Mouse (Mus musculus) Patski (cell line): Measurements from ENCODE around the gene Disp2. TPM values are rescaled to one million over a fixed set of nuclear protein-coding genes. Genes with fewer than 3 reads are reported as not detected.

ENCODE experiments used
- ATAC-seq: fragments of 100-300 bp; one replicate; pipeline ENCODE4 v1.8.0; 2021
- CTCF ChIA-PET: fragments of 350-600 bp; sonication (Branson Sonifier 250); formaldehyde crosslinking; loops from one replicate; lab custom pipeline; 2022; ENCODE audit warnings: inconsistent platforms; lab: Charles Lee
- POLR2A ChIA-PET: fragments of 350-600 bp; sonication (Branson Sonifier 250); formaldehyde crosslinking; loops from one replicate; lab custom pipeline; 2022; ENCODE audit warnings: antibody characterized with exemption, inconsistent platforms; lab: Charles Lee
- DNase-seq: peaks from one replicate; pipeline ENCODE4 v3.0.0-alpha.2; 2011; ENCODE audit warnings: low read depth, low spot score
- H3K27me3 ChIP-seq: fragments of 371-371 bp; one replicate; pipeline ENCODE4 v1.5.1; 2021
- CTCF ChIP-seq: fragments of 100-300 bp; IDR thresholded peaks from one replicate; pipeline ENCODE4 v1.5.1; 2021
- in situ Hi-C: fragments of 300-500 bp; cut with MboI; formaldehyde crosslinking; loops from 3 replicates; pipeline ENCODE4 v1.11.1; 2018; ENCODE audit warnings: low pct_unique_long_range_greater_than_20kb, mixed read lengths
- polyA plus RNA-seq: library from polyadenylated mRNA; unstranded; gene quantifications from one replicate; pipeline ENCODE4 v1.2.3, GENCODE M21; 2021

The Disp2 gene
- polyA plus RNA-seq, 1 experiment from 2014 or later: 0.03 TPM

DNA sequence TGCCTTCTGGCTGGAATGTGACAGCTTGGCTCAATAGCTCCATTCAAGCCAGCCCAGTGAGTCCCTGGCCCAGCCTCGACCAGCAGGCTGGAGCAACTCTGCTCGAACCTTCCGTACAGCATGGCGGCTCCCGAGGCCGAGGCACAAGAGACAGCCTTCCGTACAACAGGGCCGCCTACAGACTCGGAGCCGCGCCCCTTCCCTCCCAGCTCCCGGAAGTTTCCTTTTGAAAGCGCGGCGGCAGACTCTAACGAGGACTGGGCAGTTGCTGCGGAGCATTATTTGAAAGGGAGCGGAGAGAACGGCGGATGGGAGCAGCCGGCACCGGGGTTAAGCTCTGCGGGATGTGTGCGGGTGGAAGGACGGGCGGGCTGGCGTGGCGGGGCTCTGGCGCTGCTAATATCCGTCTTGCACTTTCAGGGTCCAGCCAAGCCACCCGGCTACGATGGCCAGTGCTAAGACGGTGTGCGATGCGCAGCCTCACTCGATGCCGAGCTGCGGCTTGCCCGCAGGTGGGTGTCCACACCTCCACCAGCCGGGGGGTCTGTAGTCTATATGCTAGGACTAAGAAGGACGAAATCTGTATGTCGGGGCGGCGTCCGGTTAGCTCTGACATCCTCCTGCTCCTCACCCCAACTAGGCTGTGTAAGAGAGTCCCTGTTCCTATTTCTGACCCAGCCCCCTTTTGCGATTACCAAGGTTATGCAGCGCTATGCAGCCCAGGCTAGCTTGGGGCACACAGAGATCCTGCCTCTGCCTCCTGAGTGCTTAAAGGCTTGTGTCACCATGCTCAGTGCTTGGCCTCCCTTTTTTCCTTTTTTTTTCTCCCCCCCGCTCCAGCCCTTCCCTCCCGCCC, 34.7 kb downstream of the Disp2 start, which contains the start of gene Knstrn:
Gene Knstrn, plus strand, starts transcription at position 23 of the 856 bp plus-strand sequence.
- no peak for TF ChIP-seq CTCF
- peaks cover 3% of the 10 kb centered on the region for H3K27me3 ChIP-seq
- ChIA-PET CTCF (interaction anchor here (1.0 to 1.5 kb wide), 2 partner anchors 48 to 50 kb away, joined by 3 read pairs; partner anchors contain the start of gene Ivd), POLR2A (interaction anchor here (1.0 kb wide), 1 partner anchor 51 kb away, joined by 3 read pairs; the partner anchor contains the start of gene Ccdc9b)
- ATAC-seq (peak; percentile 88), DNase-seq (peak; percentile 20)
- in situ Hi-C loops: no loop called here

DNA sequence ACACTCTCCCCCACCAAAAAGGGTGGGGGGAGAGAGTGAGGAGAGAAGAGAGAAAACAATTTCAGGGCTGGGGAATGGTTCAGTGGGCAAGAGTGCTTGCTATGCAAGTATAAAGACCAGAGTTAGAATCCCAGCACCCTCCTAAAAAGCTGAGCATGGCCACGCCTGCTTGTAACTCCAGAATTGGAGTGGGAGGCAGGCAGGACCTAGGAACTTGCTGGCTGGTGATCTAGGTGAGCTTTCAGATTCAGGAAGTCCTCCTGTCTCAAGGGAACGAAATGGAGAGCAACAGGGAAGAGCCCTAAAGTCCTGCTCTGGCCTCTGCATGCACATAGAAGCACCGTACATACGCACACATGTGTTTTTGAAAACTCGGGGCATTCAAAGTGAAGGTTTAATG, 43.3 kb downstream of the Disp2 start:
- no peak for TF ChIP-seq CTCF
- ChIA-PET CTCF (no interaction called here), POLR2A (no interaction called here)
- ATAC-seq (no peak), DNase-seq (no peak)
- no peaks in the 10 kb centered on the region for H3K27me3 ChIP-seq
- in situ Hi-C loops: no loop called here

DNA sequence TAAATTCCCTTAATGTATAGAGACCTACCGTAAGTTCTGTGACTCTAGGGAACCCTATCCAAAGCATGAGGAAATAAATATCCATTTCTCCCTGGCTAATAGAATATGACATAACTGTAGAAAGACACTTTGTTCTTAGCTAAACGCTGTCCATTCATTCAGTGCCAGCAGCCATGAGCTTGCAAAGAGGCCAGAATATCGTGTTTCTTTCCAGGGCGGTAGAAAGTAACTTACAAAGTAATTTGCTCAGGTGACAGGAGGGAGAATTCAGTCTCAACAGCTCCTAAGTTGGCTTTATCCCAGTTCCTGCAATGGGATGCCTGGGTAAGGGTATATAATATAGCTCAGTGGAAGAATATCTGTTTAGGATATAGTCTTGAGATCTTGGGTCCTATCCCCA, 44.9 kb downstream of the Disp2 start:
- in situ Hi-C loops: no loop called here

DNA sequence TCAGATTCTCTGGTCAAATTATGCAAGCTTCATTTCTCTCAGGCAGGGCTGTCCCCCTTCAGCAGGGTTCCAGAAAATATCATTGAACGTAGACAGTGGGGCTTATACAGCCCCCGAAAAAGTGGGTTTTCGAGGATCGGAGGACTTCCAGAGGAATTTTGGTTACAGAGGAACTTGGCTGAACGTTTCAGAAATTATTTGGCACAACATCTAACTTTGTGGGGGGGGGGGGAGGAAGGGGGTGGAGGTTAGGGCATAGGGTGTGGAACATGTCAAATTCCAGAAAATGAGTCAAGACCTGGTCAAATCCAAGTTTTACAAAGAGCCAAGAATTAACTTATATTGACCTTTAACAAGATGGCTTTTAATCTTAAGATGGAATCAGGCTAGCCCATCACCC, 49.6 kb downstream of the Disp2 start:
- ChIA-PET POLR2A (no interaction called here), CTCF (no interaction called here)
- in situ Hi-C loops: no loop called here
- DNase-seq (no peak), ATAC-seq (no peak)
- no peak for TF ChIP-seq CTCF
- no peaks in the 10 kb centered on the region for H3K27me3 ChIP-seq

More for the DNA sequence above, 44.9 kb downstream of the Disp2 start:
- ChIA-PET CTCF (no interaction called here), POLR2A (no interaction called here)
- no peaks in the 10 kb centered on the region for H3K27me3 ChIP-seq
- ATAC-seq (no peak), DNase-seq (no peak)
- TF ChIP-seq CTCF: no peak

DNA sequence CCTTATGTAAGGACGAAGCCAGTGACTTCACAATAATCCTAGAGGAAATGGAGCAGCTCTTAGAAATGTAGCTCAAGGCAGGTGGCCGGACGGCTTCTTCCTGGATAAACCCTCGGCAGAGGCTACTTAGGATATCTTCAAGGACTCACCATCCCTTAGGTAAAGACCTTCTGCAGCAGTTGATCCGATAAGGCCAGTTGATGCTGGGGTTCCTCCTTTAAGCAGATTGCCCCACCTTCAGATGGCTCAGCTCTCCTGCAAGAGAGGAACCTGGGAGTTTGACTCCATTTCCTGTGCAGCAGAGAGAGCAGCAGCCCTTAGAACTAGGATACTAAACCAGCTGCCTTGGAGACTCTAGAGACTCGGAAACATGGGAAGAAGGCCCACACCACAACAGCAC, 54.5 kb downstream of the Disp2 start:
- ChIA-PET CTCF (interaction anchor here (1.4 kb wide), 1 partner anchor 15 kb away, joined by 3 read pairs; no protein-coding TSS in a partner anchor), POLR2A (no interaction called here)
- in situ Hi-C loops: no loop called here
- DNase-seq: no peak
- no peak for ATAC-seq
- H3K27me3 ChIP-seq: no peaks in the 10 kb centered on the region
- TF ChIP-seq CTCF: no peak

DNA sequence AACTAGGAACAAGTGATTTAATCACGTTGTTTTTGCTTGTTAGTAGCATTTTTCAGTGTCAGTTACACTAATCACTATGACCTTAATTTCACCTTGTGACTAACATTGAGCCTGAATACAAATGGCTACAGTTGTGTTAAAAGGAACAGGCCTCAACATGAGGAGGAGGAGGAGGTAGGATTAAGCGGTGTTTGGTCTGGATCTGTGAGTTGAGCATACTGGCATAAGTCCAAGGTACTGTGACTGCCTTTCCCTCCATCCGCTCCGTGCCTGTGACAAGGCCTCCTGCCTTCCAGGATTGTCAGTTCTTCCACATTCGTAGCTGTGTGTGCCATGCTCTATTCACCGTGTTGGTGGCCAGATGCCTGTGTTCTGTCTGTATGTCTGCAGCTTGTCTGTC, 55.6 kb downstream of the Disp2 start:
- in situ Hi-C loops: no loop called here
- no peak for DNase-seq
- ATAC-seq: no peak
- H3K27me3 ChIP-seq: no peaks in the 10 kb centered on the region
- TF ChIP-seq CTCF: no peak
- POLR2A ChIA-PET: no interaction called here
- CTCF ChIA-PET: no interaction called here

DNA sequence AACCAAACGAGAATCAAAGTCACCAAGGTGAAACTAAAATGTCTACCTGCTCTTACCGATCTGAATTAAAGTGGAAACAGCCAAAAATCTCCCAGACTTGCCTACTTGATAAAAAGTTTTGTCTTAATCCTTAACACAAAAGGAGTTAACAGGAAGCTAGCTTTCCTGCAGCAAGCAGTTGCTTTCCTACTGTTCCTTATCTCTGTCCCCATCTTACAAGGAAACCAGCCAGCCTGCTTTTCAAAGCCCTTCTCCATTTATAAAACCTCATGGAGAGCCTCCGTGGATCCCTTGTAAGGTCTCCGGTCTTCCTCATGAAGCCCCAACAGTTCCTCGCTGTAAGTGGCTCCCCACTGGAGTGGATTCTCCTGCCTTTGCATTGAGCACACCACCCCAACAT, 58.8 kb downstream of the Disp2 start:
- ChIA-PET POLR2A (interaction anchor here (0.7 kb wide), 1 partner anchor 13 kb away, joined by 3 read pairs; no protein-coding TSS in a partner anchor), CTCF (no interaction called here)
- H3K27me3 ChIP-seq: no peaks in the 10 kb centered on the region
- in situ Hi-C loops: no loop called here
- no peak for ATAC-seq
- no peak for TF ChIP-seq CTCF
- DNase-seq: no peak

DNA sequence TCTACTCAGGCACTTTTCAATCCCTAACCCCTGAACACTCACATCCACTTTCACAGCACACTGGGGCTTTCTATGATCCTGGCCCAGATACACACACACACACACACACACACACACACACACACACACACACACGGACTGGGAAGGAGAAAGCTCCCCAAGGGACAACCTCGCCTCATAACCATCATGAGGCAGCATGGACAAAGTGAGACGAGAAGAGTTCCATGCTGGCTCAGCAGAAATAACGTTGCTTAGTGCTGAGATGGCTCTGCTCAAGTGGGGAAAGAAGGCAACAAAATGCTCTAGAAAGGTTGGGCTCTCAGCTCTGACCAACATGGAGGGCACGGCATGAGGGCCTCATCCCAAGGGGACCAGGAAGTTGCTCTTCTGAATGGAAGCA, 61.7 kb downstream of the Disp2 start:
- ATAC-seq (no peak), DNase-seq (no peak)
- in situ Hi-C loops: no loop called here
- TF ChIP-seq CTCF: no peak
- CTCF ChIA-PET: interaction anchor here (1.0 kb wide), 1 partner anchor 15 kb away, joined by 3 read pairs; no protein-coding TSS in a partner anchor
- POLR2A ChIA-PET: interaction anchor here (0.6 kb wide), 1 partner anchor 21 kb away, joined by 3 read pairs; the partner anchor contains the start of gene Ivd
- H3K27me3 ChIP-seq: no peaks in the 10 kb centered on the region

DNA sequence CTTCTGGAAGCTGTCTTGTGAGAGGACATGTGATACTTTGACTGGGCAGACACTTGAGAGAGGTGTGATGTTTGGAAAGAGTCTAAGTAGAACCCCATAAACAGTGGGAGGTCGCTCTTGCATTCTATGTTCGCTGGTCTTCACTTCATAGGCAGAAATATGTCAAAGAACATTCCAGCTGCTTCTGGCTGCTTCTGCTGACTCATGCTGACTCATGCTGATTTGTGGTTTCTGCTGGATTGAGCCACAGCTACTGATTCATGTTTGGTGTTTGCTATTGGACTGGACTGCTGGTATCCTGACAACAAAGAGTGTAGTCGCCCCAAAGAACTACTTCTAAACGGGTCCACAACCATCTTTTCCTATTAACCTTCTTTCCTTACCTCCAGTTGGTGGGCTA, 62.3 kb downstream of the Disp2 start:
- in situ Hi-C loops: no loop called here
- CTCF ChIA-PET: interaction anchor here (1.0 kb wide), 1 partner anchor 16 kb away, joined by 3 read pairs; no protein-coding TSS in a partner anchor
- ATAC-seq: peak; percentile 60
- H3K27me3 ChIP-seq: no peaks in the 10 kb centered on the region
- POLR2A ChIA-PET: interaction anchor here (0.6 to 0.8 kb wide), 2 partner anchors 20 to 80 kb away, joined by 3 to 4 read pairs; partner anchors contain the start of gene Ivd
- peak; percentile 86 for DNase-seq
- TF ChIP-seq CTCF: no peak

DNA sequence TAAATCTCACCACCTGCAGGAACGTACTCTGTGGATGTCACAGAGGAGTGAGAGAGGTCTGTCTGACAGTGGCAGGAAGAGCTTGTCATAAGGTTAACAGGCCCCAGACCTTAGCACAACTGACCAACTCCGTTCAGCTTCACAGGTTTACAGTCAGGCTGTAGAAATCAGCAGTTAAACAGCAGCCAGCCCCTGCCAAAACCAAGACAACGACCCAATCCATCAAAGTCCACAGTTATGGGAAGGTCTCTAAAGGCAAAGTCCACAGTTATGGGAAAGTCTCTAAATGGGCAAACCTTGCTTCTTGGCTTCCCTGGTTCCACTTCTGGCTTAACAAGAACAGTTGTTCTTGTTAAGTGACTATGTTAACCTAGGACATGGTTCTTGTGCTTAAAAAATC, 64.9 kb downstream of the Disp2 start:
- CTCF ChIA-PET: interaction anchor here (1.7 kb wide), 1 partner anchor 13 kb away, joined by 6 read pairs; no protein-coding TSS in a partner anchor
- in situ Hi-C loops: no loop called here
- DNase-seq (no peak), ATAC-seq (no peak)
- POLR2A ChIA-PET: no interaction called here
- TF ChIP-seq CTCF: no peak
- H3K27me3 ChIP-seq: no peaks in the 10 kb centered on the region

DNA sequence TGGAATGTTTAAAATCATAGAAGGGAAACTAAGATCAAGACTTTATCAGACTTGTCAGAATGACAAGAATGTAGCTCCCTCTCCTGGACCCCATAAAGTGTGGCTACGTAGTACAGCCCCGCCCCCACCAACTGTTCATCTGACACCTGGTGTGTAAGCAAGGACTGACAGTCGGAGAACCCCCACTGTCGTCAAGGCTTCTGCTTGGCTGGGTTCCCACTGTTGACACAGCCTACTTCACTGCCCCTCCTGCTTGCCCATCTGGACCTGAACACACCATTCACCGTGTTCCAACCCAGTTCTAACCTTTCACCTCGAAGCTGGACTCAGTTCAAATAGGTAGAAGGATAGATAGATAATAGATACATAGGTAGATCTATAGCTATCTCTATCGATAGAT, 66.7 kb downstream of the Disp2 start:
- no peaks in the 10 kb centered on the region for H3K27me3 ChIP-seq
- DNase-seq: no peak
- in situ Hi-C loops: no loop called here
- no peak for TF ChIP-seq CTCF
- CTCF ChIA-PET: no interaction called here
- POLR2A ChIA-PET: no interaction called here
- no peak for ATAC-seq
